Mouse (Mus musculus) frontal cortex, postnatal 25 days (tissue): ENCODE data around the gene Rfwd3.
"Not testable (repeated sequence)": the region's sequence is repeated elsewhere in the genome, so short reads cannot be mapped to it uniquely, and the experiment has no call there.

Source experiments
- DNase-seq, 2 experiments: peaks; one replicate each; pipeline ENCODE4 v3.0.0; 2022; ENCODE audit warnings: low spot score in 2 of 2

Rfwd3 gene

GRCm38 (mm10) chr8:111285603-111286002, 14.4 kb downstream of the Rfwd3 start:
- DNase-seq, result no peak

- DNase-seq, result no peak
Measured at GRCm38 (mm10) chr8:111282093-111282492, 17.9 kb downstream of the Rfwd3 start.

- no peak for DNase-seq
Measured at GRCm38 (mm10) chr8:111268277-111268676, 31.7 kb downstream of the Rfwd3 start.

- not testable (repeated sequence) for DNase-seq
Measured at GRCm38 (mm10) chr8:111266161-111266560, 33.9 kb downstream of the Rfwd3 start.

GRCm38 (mm10) chr8:111264693-111265220, 35.3 kb downstream of the Rfwd3 start:
- no peak for DNase-seq

GRCm38 (mm10) chr8:111261981-111262381, 38.0 kb downstream of the Rfwd3 start:
- no peak for DNase-seq

GRCm38 (mm10) chr8:111260251-111260650, 39.8 kb downstream of the Rfwd3 start:
- DNase-seq, result no peak

- no peak for DNase-seq
Measured at GRCm38 (mm10) chr8:111259408-111259741, 40.6 kb downstream of the Rfwd3 start.

GRCm38 (mm10) chr8:111258631-111259407, 41.2 kb downstream of the Rfwd3 start, which contains the start of gene Glg1:
Gene Glg1 (minus strand): TSS chr8:111259216.
- peak; percentile 82 to 84 for DNase-seq

- peak in 1 of 2 experiments; percentile 25 for DNase-seq
Measured at GRCm38 (mm10) chr8:111258010-111258630, 41.9 kb downstream of the Rfwd3 start.

GRCm38 (mm10) chr8:111252487-111253112, 47.4 kb downstream of the Rfwd3 start:
- DNase-seq, result no peak

GRCm38 (mm10) chr8:111250111-111250510, 49.9 kb downstream of the Rfwd3 start:
- no peak for DNase-seq

- no peak for DNase-seq
Measured at GRCm38 (mm10) chr8:111248136-111248535, 51.9 kb downstream of the Rfwd3 start.

GRCm38 (mm10) chr8:111246864-111247263, 53.2 kb downstream of the Rfwd3 start:
- not testable (repeated sequence) for DNase-seq

GRCm38 (mm10) chr8:111246287-111246830, 53.7 kb downstream of the Rfwd3 start:
- DNase-seq, result no peak

- DNase-seq, result no peak
Measured at GRCm38 (mm10) chr8:111237301-111237700, 62.7 kb downstream of the Rfwd3 start.

- no peak for DNase-seq
Measured at GRCm38 (mm10) chr8:111233730-111234129, 66.3 kb downstream of the Rfwd3 start.

- DNase-seq, result no peak
Measured at GRCm38 (mm10) chr8:111224153-111224552, 75.9 kb downstream of the Rfwd3 start.
